Mouse (Mus musculus) layer of hippocampus, postnatal 10 days (tissue): ENCODE measurements at regions not wholly inside any gene's neighbourhood (a gene's known extent, or its start where the extent isn't known, plus 50 kb on each side); places are given as distances from the start of the nearest gene placed in this dataset.
A peak's percentile ranks its signal among the peaks of the same experiment; 100 is the strongest.

Experiments
- DNase-seq, 2 experiments: peaks; one replicate each; pipeline ENCODE4 v3.0.0; 2021; ENCODE audit warnings: low spot score in 2 of 2

DNA sequence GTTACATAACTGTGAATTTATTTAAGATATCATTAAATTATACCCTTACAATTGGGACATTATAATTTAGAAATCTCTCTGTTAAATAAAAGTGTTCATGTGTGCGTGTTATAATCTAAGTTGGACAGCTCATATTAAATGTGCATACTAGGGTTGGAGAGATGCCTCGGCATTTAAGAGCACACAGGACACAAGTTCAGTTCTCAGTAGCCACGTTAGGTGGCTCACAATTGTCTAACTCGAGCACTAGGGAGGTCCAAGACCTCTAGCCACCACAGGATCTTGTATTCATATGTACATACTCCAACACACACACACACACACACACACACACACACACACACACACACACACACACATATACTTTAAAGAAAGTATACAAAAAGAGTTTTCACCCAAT, 56.0 kb downstream of the Foxf2 start:
- DNase-seq: no peak

GRCm38 (mm10) chr13:31683311-31683710, 57.7 kb downstream of the Foxf2 start:
- no peak for DNase-seq

GRCm38 (mm10) chr13:31688531-31688930, 62.9 kb downstream of the Foxf2 start:
- DNase-seq: no peak

GRCm38 (mm10) chr13:31689317-31689716, 63.7 kb downstream of the Foxf2 start:
- DNase-seq: peak; percentile 24 to 28

DNA sequence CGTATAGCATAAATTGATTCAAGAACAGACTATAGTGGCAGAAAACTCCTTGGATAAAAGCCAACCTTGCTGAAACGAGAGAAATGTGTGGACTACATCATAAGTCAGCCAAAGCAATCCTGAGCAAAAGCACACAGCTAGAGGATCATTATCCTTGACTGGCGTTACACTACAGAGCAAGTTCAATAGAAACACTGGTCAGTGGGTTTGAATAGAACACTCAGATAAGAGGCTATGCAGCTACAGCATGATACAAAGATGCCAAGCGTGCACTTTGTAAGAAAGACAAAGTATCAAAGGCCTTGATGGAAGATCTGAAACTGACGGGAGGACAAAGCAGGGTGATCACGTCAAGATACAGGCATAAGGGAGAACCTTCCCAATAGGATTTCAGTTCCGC, 70.1 kb downstream of the Foxf2 start:
- DNase-seq: no peak

- DNase-seq: no peak
Measured at GRCm38 (mm10) chr13:31704199-31704598, 78.6 kb downstream of the Foxf2 start.

DNA sequence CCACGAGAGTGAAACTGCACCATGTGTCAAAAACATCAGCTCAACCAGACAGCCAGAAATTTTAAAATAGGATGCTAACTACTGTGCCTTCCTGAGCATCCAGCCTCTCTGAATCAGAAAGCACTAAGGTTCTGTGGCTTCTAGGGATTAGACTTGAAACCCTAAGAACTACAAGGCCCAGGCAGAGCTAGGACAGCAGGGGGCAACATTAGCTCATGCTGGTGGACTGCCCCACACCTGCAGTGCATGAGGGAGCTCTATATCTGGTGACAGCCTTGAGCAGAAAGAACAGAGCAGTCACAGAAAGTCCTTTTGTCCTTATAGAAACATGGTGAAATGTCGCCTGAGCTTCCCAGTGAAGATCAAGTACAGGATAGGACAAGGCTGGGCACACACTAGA, 79.8 kb downstream of the Foxf2 start:
- DNase-seq: peak in 1 of 2 experiments; percentile 16

DNA sequence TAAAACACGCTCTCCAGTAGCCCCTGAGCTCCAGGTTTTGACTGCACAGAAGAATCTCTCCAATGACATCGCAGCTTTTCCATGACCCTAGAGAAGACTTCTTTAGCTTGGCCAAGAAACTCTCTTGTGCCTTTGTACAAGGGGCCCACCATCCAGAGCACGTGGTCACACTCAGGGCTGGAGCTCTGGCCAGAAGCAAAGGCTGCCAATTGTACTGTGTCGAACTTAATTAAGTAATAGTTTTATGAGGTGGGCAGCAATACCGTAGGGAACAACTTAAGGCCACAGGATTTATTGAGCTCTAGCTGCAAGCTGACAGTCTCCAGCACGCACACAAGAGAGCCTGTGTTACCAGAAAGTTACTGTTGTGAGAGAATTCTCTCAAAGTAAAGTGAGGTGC, 85.1 kb downstream of the Foxf2 start:
- DNase-seq: no peak

DNA sequence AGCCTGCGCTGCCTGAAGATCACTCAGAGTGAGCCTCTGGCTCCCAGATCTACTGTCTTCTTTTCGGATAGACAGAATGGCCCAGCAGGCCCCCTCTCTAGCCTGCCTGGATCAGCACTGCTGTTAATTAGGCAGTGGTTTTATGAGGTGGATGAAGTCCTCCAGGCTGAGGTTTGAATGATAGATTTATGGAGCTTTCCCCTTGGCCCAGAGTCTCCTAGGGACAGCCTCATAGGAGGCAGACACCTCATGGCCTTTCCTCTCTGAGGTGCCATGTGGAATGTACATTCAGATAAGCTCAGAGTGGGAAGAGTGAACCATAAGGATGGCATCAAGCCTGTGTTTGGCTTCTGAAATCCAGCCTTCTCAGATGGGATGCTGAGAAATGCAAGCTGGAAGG, 90.1 kb downstream of the Foxf2 start:
- no peak for DNase-seq

- no peak for DNase-seq
Measured at GRCm38 (mm10) chr13:31716771-31717170, 89.7 kb upstream of the Foxc1 start.

DNA sequence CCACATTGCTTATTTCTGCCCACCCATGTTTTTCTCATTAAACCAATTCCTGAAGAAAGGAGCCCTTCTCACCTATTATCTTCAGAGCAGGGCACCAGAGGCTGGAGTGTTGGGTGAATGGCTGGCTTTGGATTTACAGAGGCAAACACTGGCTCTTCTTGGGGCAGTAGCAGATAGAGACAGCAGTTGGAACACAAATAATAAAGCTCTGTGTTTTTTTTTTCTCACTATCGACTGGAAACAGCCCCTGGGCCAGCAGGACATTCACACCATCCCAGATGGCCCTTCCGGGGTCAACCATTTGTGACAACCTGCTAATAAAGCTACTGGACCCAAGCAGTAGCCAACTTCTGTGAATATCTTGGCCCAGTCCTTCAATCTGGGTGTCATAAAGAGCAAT, 85.7 kb upstream of the Foxc1 start:
- DNase-seq: no peak

DNA sequence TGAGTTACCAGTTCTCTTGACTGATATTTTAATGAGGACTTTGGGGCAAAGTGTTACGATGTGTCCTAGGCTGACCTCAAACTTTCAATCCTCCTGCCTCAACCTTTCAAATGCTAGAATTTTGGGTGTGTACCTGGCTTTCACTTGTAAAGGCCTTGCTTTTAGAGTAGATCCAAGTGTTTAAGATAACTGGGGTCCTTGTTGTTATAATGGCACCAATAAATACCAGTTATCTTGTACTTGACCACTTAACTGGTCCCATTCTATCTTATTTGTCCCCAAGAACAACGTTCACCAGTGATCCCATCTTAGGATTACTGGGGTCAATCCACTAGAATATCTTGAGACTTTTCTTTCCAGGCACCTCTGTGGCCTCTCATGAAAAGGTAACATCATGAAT, 77.6 kb upstream of the Foxc1 start:
- DNase-seq: no peak

DNA sequence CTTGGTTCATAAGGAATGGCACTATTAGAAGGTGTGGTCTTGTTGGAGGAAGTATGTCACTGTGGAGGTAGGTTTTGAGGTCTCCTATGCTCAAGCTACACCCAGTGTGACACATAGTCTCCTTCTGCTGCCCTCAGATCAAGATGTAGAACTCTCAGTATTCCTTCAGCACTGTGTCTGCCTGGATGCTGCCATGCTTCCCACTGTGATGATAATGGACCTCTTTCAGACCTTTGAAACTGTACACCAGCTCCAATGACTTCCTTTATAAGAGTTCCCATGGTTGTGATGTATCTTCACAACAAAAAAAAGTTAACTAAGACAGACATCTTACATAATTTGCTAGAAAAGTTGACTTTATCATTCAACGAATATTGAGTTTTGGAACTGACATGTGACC, 60.2 kb upstream of the Foxc1 start:
- DNase-seq: no peak
